Mouse (Mus musculus): ENCODE measurements around the gene Ccdc86. TPM values are rescaled to one million over a fixed set of nuclear protein-coding genes. Genes with fewer than 3 reads are reported as not detected.

The Ccdc86 gene
- total RNA-seq, 1 experiment: 25.7 TPM

DNA sequence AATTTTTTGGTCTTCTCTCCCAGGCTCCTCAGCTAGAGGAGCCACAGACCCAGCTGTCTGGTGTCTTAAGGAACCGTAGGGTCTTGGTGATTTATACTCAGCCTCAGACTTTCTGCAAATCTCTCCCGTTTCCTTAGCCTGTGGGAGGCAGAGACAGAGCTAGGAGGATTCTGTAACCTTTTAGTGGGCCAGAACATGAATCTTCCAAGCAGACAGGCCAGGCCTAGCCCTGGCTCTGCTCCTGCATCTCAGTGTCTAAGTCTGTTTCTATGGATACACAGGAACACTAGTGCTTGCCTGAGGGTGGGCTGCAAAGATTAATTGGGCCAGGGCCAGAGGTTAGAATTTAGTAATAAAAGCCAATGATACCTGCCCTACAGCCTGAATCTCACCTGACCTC, 24.1 kb upstream of the Ccdc86 start:
- Histone ChIP-seq H3K9ac (ENCODE audit: insufficient read depth, low read depth, low read length, poor library complexity, severe bottlenecking) (no peak overlapping the region), H3K4me3 (ENCODE audit: insufficient read depth in 1 of 2, low read depth in 1 of 2, low read length in 2 of 2, poor library complexity in 1 of 2, severe bottlenecking in 1 of 2) (no peak overlapping the region), H3K4me1 (ENCODE audit: control insufficient read depth in 2 of 2, insufficient read depth in 2 of 2, low read length in 2 of 2, poor library complexity in 1 of 2) (peaks cover 12 to 18% of the 10 kb centered on the region in 2 experiments), H3K27ac (ENCODE audit: insufficient read depth, low read depth, low read length, poor library complexity, severe bottlenecking) (peak overlapping the region; percentile 93), H3K9me3 (ENCODE audit: control insufficient read depth, insufficient read depth, low read depth, low read length) (no peaks in the 10 kb centered on the region), H3K36me3 (ENCODE audit: control insufficient read depth, insufficient read depth, low read length, poor library complexity, severe bottlenecking) (no peaks in the 10 kb centered on the region)
- DNase-seq (ENCODE audit: low read depth, low spot score): no peak
- TF ChIP-seq CHD2 (IDR thresholded peaks at IDR 0.05; ENCODE audit: low read depth, low read length): no peak
- TF ChIP-seq MAFK (IDR thresholded peaks at IDR 0.05; ENCODE audit: insufficient read depth, low read depth, low read length): no peak
- no peak for TF ChIP-seq ZNF384 (IDR thresholded peaks at IDR 0.05; ENCODE audit: low read depth, low read length)
- no peak for TF ChIP-seq HCFC1 (IDR thresholded peaks at IDR 0.05; ENCODE audit: borderline replicate concordance, insufficient read depth, low read length)
- no peak for TF ChIP-seq ZC3H11A (IDR thresholded peaks at IDR 0.05; ENCODE audit: borderline replicate concordance, low read depth, low read length)
- in situ Hi-C loops (cut with MboI; ENCODE audit: low sequenced_read_pairs in 2 of 2, unreplicated experiment in 2 of 2): loop anchor here in 1 of 2 experiments (25.0 kb wide), 1 partner anchor 261 kb away; no protein-coding TSS in a partner anchor

DNA sequence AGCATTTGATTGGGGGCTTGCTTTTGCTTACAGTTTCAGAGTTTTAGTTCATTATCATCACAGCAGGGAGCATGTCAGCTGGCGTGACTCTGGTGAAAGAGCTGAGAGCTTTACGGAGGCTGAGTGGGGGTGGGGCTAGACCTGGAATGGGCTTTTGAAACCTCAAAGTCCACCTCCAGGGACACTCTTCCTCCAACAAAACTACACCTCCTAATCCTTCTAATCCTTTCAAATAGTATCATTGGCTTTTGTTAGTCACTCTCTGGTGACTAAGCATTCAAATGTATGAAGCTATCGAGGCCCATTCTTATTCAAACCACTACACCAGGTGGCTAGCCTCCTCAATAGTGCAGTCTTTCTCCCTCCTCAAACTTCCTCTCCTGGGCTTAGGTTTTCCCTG, 23.6 kb upstream of the Ccdc86 start:
- Histone ChIP-seq H3K27ac (ENCODE audit: insufficient read depth, low read depth, low read length, poor library complexity, severe bottlenecking) (peak overlapping the region; percentile 93), H3K9me3 (ENCODE audit: control insufficient read depth, insufficient read depth, low read depth, low read length) (no peaks in the 10 kb centered on the region), H3K9ac (ENCODE audit: insufficient read depth, low read depth, low read length, poor library complexity, severe bottlenecking) (no peak overlapping the region), H3K36me3 (ENCODE audit: control insufficient read depth, insufficient read depth, low read length, poor library complexity, severe bottlenecking) (no peaks in the 10 kb centered on the region), H3K4me3 (ENCODE audit: insufficient read depth in 1 of 2, low read depth in 1 of 2, low read length in 2 of 2, poor library complexity in 1 of 2, severe bottlenecking in 1 of 2) (no peak overlapping the region), H3K4me1 (ENCODE audit: control insufficient read depth in 2 of 2, insufficient read depth in 2 of 2, low read length in 2 of 2, poor library complexity in 1 of 2) (peaks cover 12 to 18% of the 10 kb centered on the region in 2 experiments)
- in situ Hi-C loops (cut with MboI; ENCODE audit: low sequenced_read_pairs in 2 of 2, unreplicated experiment in 2 of 2): loop anchor here in 1 of 2 experiments (25.0 kb wide), 1 partner anchor 260 kb away; no protein-coding TSS in a partner anchor
- DNase-seq (ENCODE audit: low read depth, low spot score): peak; percentile 95
- no peak for TF ChIP-seq ZC3H11A (IDR thresholded peaks at IDR 0.05; ENCODE audit: borderline replicate concordance, low read depth, low read length)
- 0 out of 2 replicates have a peak, but pooled peaks have one; percentile 44 for TF ChIP-seq HCFC1 (IDR thresholded peaks at IDR 0.05; ENCODE audit: borderline replicate concordance, insufficient read depth, low read length)
- peak; percentile 90 for TF ChIP-seq MAFK (IDR thresholded peaks at IDR 0.05; ENCODE audit: insufficient read depth, low read depth, low read length)
- TF ChIP-seq CHD2 (IDR thresholded peaks at IDR 0.05; ENCODE audit: low read depth, low read length): peak; percentile 63
- no peak for TF ChIP-seq ZNF384 (IDR thresholded peaks at IDR 0.05; ENCODE audit: low read depth, low read length)

GRCm38 (mm10) chr19:10970457-10970856, 21.4 kb upstream of the Ccdc86 start:
- DNase-seq (ENCODE audit: low read depth, low spot score): no peak
- no peaks in the 10 kb centered on the region for H3K36me3 ChIP-seq (ENCODE audit: control insufficient read depth, insufficient read depth, low read length, poor library complexity, severe bottlenecking)
- no peak overlapping the region for H3K27ac ChIP-seq (ENCODE audit: insufficient read depth, low read depth, low read length, poor library complexity, severe bottlenecking)
- no peak for TF ChIP-seq CHD2 (IDR thresholded peaks at IDR 0.05; ENCODE audit: low read depth, low read length)
- no peak for TF ChIP-seq MAFK (IDR thresholded peaks at IDR 0.05; ENCODE audit: insufficient read depth, low read depth, low read length)
- TF ChIP-seq HCFC1 (IDR thresholded peaks at IDR 0.05; ENCODE audit: borderline replicate concordance, insufficient read depth, low read length): no peak
- no peak for TF ChIP-seq ZNF384 (IDR thresholded peaks at IDR 0.05; ENCODE audit: low read depth, low read length)
- TF ChIP-seq ZC3H11A (IDR thresholded peaks at IDR 0.05; ENCODE audit: borderline replicate concordance, low read depth, low read length): no peak
- in situ Hi-C loops (cut with MboI; ENCODE audit: low sequenced_read_pairs in 2 of 2, unreplicated experiment in 2 of 2): loop anchor here in 1 of 2 experiments (25.0 kb wide), 1 partner anchor 258 kb away; no protein-coding TSS in a partner anchor
- no peak overlapping the region for H3K9ac ChIP-seq (ENCODE audit: insufficient read depth, low read depth, low read length, poor library complexity, severe bottlenecking)
- H3K4me3 ChIP-seq (ENCODE audit: insufficient read depth in 1 of 2, low read depth in 1 of 2, low read length in 2 of 2, poor library complexity in 1 of 2, severe bottlenecking in 1 of 2): no peak overlapping the region
- no peaks in the 10 kb centered on the region for H3K9me3 ChIP-seq (ENCODE audit: control insufficient read depth, insufficient read depth, low read depth, low read length)
- H3K4me1 ChIP-seq (ENCODE audit: control insufficient read depth in 2 of 2, insufficient read depth in 2 of 2, low read length in 2 of 2, poor library complexity in 1 of 2): peaks cover 12 to 15% of the 10 kb centered on the region in 2 experiments

DNA sequence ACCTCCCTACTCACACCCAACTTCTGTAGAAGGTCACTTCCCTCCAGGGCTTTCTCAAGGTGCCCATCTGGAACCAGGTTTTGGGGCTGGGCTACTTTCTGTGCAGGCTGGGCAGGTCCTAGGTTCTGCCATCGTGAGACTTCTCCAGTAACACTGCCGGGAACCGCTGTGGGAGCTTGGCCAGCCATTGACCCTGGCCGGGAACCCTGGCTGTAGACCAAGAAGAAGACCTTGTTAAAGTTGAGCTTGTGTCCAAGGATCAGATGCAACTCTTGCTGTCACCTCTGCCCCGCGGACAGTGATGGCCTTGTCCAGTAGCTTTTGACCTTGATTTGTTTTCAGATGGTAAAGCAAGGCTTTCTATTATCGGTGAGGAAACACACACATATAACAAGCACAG, 19.5 kb upstream of the Ccdc86 start:
- no peak overlapping the region; the same call in 1 of the 2 replicates for H3K27ac ChIP-seq (ENCODE audit: insufficient read depth, low read depth, low read length, poor library complexity, severe bottlenecking)
- H3K4me1 ChIP-seq (ENCODE audit: control insufficient read depth in 2 of 2, insufficient read depth in 2 of 2, low read length in 2 of 2, poor library complexity in 1 of 2): peaks cover 5 to 9% of the 10 kb centered on the region in 2 experiments
- H3K36me3 ChIP-seq (ENCODE audit: control insufficient read depth, insufficient read depth, low read length, poor library complexity, severe bottlenecking): no peaks in the 10 kb centered on the region
- no peak overlapping the region for H3K9ac ChIP-seq (ENCODE audit: insufficient read depth, low read depth, low read length, poor library complexity, severe bottlenecking)
- TF ChIP-seq HCFC1 (IDR thresholded peaks at IDR 0.05; ENCODE audit: borderline replicate concordance, insufficient read depth, low read length): no peak
- no peak for TF ChIP-seq ZC3H11A (IDR thresholded peaks at IDR 0.05; ENCODE audit: borderline replicate concordance, low read depth, low read length)
- no peak for TF ChIP-seq MAFK (IDR thresholded peaks at IDR 0.05; ENCODE audit: insufficient read depth, low read depth, low read length)
- no peak for TF ChIP-seq ZNF384 (IDR thresholded peaks at IDR 0.05; ENCODE audit: low read depth, low read length)
- TF ChIP-seq CHD2 (IDR thresholded peaks at IDR 0.05; ENCODE audit: low read depth, low read length): no peak
- no peaks in the 10 kb centered on the region for H3K9me3 ChIP-seq (ENCODE audit: control insufficient read depth, insufficient read depth, low read depth, low read length)
- H3K4me3 ChIP-seq (ENCODE audit: insufficient read depth in 1 of 2, low read depth in 1 of 2, low read length in 2 of 2, poor library complexity in 1 of 2, severe bottlenecking in 1 of 2): no peak overlapping the region
- in situ Hi-C loops (cut with MboI; ENCODE audit: low sequenced_read_pairs in 2 of 2, unreplicated experiment in 2 of 2): loop anchor here in 1 of 2 experiments (25.0 kb wide), 1 partner anchor 256 kb away; no protein-coding TSS in a partner anchor
- DNase-seq (ENCODE audit: low read depth, low spot score): no peak

Data from ES-E14 (cell line).